Mouse (Mus musculus) bone marrow macrophage, adult 2 months (primary cell): ENCODE results near the gene Usp6nl.

Experiments used
- CTCF ChIP-seq: IDR thresholded peaks from 2 replicates; pipeline ENCODE4 v1.5.1; 2012; ENCODE audit warnings: low read depth, mild to moderate bottlenecking, low read length, moderate library complexity
- POLR2A ChIP-seq: IDR thresholded peaks from 2 replicates; pipeline ENCODE4 v1.6.1; 2012; ENCODE audit warnings: mild to moderate bottlenecking, low read depth, low read length, borderline replicate concordance

- TF ChIP-seq CTCF (no peak), POLR2A (no peak)
Measured at GRCm38 (mm10) chr2:6353060-6353459, 30.6 kb downstream of the Usp6nl start.
